Mouse (Mus musculus): ENCODE data around the gene Gm28035. TPM values are rescaled to one million over a fixed set of nuclear protein-coding genes. Genes with fewer than 3 reads are reported as not detected.

Gene Gm28035
- total and polyA plus RNA-seq, 3 experiments: 0.27 to 0.64 (median 0.36) TPM

DNA sequence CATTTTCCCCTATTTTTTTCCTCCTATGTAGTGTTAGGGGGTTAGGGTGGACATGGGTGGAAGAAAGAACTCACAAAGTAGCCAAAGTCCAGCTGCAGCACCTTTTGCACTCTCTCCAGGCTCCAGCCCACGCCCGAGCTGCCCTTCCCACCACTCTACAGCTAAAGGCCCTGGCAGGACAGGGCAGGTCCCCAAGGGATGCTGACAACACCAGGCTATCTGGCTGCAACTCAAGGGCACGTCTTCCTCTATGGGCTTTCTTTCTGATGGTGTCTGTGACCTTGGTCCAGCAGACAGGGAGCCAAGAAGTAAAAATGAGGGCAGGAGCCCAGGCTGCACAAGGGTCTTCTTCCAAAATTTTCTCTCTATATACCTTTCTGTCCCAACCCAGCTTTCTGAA, 41.3 kb downstream of the Gm28035 start:
- dilution Hi-C loops (cut with MboI; ENCODE audit: extremely low pct_ligation_motif_present, extremely low pct_unique_long_range_greater_than_20kb, low sequenced_read_pairs) (no loop called here), in situ Hi-C loops (cut with MboI; ENCODE audit: low pct_ligation_motif_present, low pct_unique_long_range_greater_than_20kb, low sequenced_read_pairs) (no loop called here)
- peaks cover 0 to 51% of the 10 kb centered on the region in 2 experiments for H3K36me3 ChIP-seq (replicated peaks in 1 of 2; ENCODE audit: control insufficient read depth in 1 of 2, insufficient read depth in 1 of 2, low read length in 1 of 2)
- TF ChIP-seq ZNF384 (IDR thresholded peaks at IDR 0.05; ENCODE audit: low read depth, low read length) (no peak), JUN (IDR thresholded peaks at IDR 0.05; ENCODE audit: insufficient read depth, low read depth, low read length) (no peak), ELF1 (IDR thresholded peaks at IDR 0.05; ENCODE audit: low read depth, low read length) (no peak), CHD2 (IDR thresholded peaks at IDR 0.05; ENCODE audit: low read length) (no peak), MAX (IDR thresholded peaks at IDR 0.05; ENCODE audit: low read length) (no peak), PAX5 (IDR thresholded peaks at IDR 0.05; ENCODE audit: low read length) (no peak), IRF4 (IDR thresholded peaks at IDR 0.05; ENCODE audit: low read depth, low read length) (no peak), NELFE (IDR thresholded peaks at IDR 0.05; ENCODE audit: low read depth, low read length) (no peak), HCFC1 (IDR thresholded peaks at IDR 0.05; ENCODE audit: low read depth, low read length) (no peak), KAT2A (IDR thresholded peaks at IDR 0.05; ENCODE audit: insufficient replicate concordance, low read length) (no peak), TCF12 (IDR thresholded peaks at IDR 0.05; ENCODE audit: low read depth, low read length) (no peak)
- no peak overlapping the region for H3K27ac ChIP-seq (ENCODE audit: insufficient read depth, low read depth)
- H3K4me1 ChIP-seq (ENCODE audit: control insufficient read depth in 1 of 2, insufficient read depth in 2 of 2): peaks cover 8 to 14% of the 10 kb centered on the region in 2 experiments
- DNase-seq (ENCODE audit: extremely low read depth): no peak
- no peak overlapping the region for H3K4me3 ChIP-seq (replicated peaks in 1 of 3; ENCODE audit: low read depth in 2 of 3, low read length in 2 of 3, poor library complexity in 1 of 3)
- H3K27me3 ChIP-seq (replicated peaks): no peaks in the 10 kb centered on the region
- H3K9me3 ChIP-seq (replicated peaks; ENCODE audit: low read length): no peaks in the 10 kb centered on the region
- peaks cover 10% of the 10 kb centered on the region for H3K79me2 ChIP-seq (replicated peaks; ENCODE audit: control insufficient read depth, extremely low read depth, insufficient read depth, poor library complexity, severe bottlenecking)
- H3K4me2 ChIP-seq (ENCODE audit: insufficient read depth, low read depth, poor library complexity, severe bottlenecking): no peak overlapping the region
- H3K9ac ChIP-seq (ENCODE audit: insufficient read depth, low read depth): no peak overlapping the region

DNA sequence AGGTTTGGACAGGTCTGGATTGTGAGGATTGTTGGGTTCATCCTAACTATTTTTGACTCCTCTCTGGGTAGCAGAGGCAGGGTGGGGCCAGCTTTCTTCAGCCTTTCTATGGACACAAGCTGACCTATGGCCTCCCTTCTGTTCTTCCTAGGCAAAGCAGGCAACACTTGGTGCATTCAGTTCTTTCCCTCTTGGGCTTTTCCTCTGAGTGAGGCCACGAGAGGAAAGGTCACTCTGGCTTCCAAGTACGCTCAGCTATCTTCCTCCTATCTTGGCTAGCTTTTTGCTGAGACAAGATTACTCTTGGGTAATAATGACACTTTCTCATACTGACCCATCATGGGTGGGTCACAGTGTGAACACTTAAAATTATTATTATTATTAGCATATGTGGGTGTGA, 42.8 kb downstream of the Gm28035 start:
- Histone ChIP-seq H3K4me2 (ENCODE audit: insufficient read depth, low read depth, poor library complexity, severe bottlenecking) (no peak overlapping the region), H3K4me1 (ENCODE audit: control insufficient read depth in 1 of 2, insufficient read depth in 2 of 2) (peaks cover 8 to 24% of the 10 kb centered on the region in 2 experiments), H3K27me3 (replicated peaks) (no peaks in the 10 kb centered on the region), H3K36me3 (replicated peaks in 1 of 2; ENCODE audit: control insufficient read depth in 1 of 2, insufficient read depth in 1 of 2, low read length in 1 of 2) (peaks cover 0 to 40% of the 10 kb centered on the region in 2 experiments), H3K27ac (ENCODE audit: insufficient read depth, low read depth) (no peak overlapping the region), H3K9ac (ENCODE audit: insufficient read depth, low read depth) (no peak overlapping the region), H3K9me3 (replicated peaks; ENCODE audit: low read length) (no peaks in the 10 kb centered on the region), H3K79me2 (replicated peaks; ENCODE audit: control insufficient read depth, extremely low read depth, insufficient read depth, poor library complexity, severe bottlenecking) (peaks cover 26% of the 10 kb centered on the region), H3K4me3 (replicated peaks in 1 of 3; ENCODE audit: low read depth in 2 of 3, low read length in 2 of 3, poor library complexity in 1 of 3) (no peak overlapping the region)
- in situ Hi-C loops (cut with MboI; ENCODE audit: low pct_ligation_motif_present, low pct_unique_long_range_greater_than_20kb, low sequenced_read_pairs): no loop called here
- TF ChIP-seq JUND (conservative IDR thresholded peaks at IDR 0.05; ENCODE audit: low read depth, low read length) (no peak), ZMIZ1 (IDR thresholded peaks at IDR 0.05; ENCODE audit: low read depth, low read length) (no peak), MXI1 (IDR thresholded peaks at IDR 0.05; ENCODE audit: low read depth, low read length) (no peak), TCF12 (IDR thresholded peaks at IDR 0.05; ENCODE audit: low read depth, low read length) (no peak), KAT2A (IDR thresholded peaks at IDR 0.05; ENCODE audit: insufficient replicate concordance, low read length) (no peak), MAFK (IDR thresholded peaks at IDR 0.05; ENCODE audit: insufficient replicate concordance, low read length) (no peak), RCOR1 (conservative IDR thresholded peaks at IDR 0.05; ENCODE audit: low read depth, low read length) (no peak), E2F4 (IDR thresholded peaks at IDR 0.05; ENCODE audit: insufficient replicate concordance, low read depth, low read length) (no peak), NELFE (IDR thresholded peaks at IDR 0.05; ENCODE audit: low read depth, low read length) (no peak), CTCF (conservative IDR thresholded peaks at IDR 0.05 in 1 of 2, IDR thresholded peaks at IDR 0.05 in 1 of 2; ENCODE audit: low read depth in 2 of 2, low read length in 2 of 2) (no peak), MEF2A (IDR thresholded peaks at IDR 0.05; ENCODE audit: borderline replicate concordance, low read depth, low read length) (no peak), CHD2 (IDR thresholded peaks at IDR 0.05; ENCODE audit: low read length) (no peak), ZNF384 (IDR thresholded peaks at IDR 0.05; ENCODE audit: low read depth, low read length) (no peak), ZKSCAN1 (IDR thresholded peaks at IDR 0.05; ENCODE audit: borderline replicate concordance, low read depth, low read length) (no peak), BHLHE40 (IDR thresholded peaks at IDR 0.05; ENCODE audit: low read depth, low read length) (no peak), MAZ (IDR thresholded peaks at IDR 0.05; ENCODE audit: low read depth, low read length) (no peak), POLR2AphosphoS2 (IDR thresholded peaks at IDR 0.05; ENCODE audit: low read depth, low read length) (no peak), ZC3H11A (IDR thresholded peaks at IDR 0.05; ENCODE audit: low read depth, low read length) (no peak)
- dilution Hi-C loops (cut with MboI; ENCODE audit: extremely low pct_ligation_motif_present, extremely low pct_unique_long_range_greater_than_20kb, low sequenced_read_pairs): no loop called here
- DNase-seq (ENCODE audit: extremely low read depth): no peak
